Mouse (Mus musculus) CD4-positive, CD25-positive, alpha-beta regulatory T cell, adult 4 months (primary cell): ENCODE measurements at regions not wholly inside any gene's neighbourhood (a gene's known extent, or its start where the extent isn't known, plus 50 kb on each side); places are given as distances from the start of the nearest gene placed in this dataset.

Experiments used
- ATAC-seq: one replicate; pipeline ENCODE4 v1.8.0; 2017

GRCm38 (mm10) chr1:137618231-137618630, 557.3 kb downstream of the Ptprc start:
- no peak for ATAC-seq

- ATAC-seq, result no peak
Observed at GRCm38 (mm10) chr1:137617513-137617912, 558.0 kb downstream of the Ptprc start.

GRCm38 (mm10) chr1:137606716-137607115, 568.8 kb downstream of the Ptprc start:
- ATAC-seq, result no peak

GRCm38 (mm10) chr1:137605890-137606663, 569.4 kb downstream of the Ptprc start:
- ATAC-seq, result no peak

GRCm38 (mm10) chr1:137593732-137594131, 581.8 kb downstream of the Ptprc start:
- no peak for ATAC-seq

GRCm38 (mm10) chr1:137591891-137592290, 583.6 kb downstream of the Ptprc start:
- no peak for ATAC-seq

GRCm38 (mm10) chr1:137591295-137591694, 584.2 kb downstream of the Ptprc start:
- ATAC-seq, result no peak

GRCm38 (mm10) chr1:137588304-137589300, 586.9 kb downstream of the Ptprc start:
- no peak for ATAC-seq

- no peak for ATAC-seq
Observed at GRCm38 (mm10) chr1:137587481-137588228, 587.9 kb downstream of the Ptprc start.

GRCm38 (mm10) chr1:137584696-137585095, 590.8 kb downstream of the Ptprc start:
- ATAC-seq, result no peak

GRCm38 (mm10) chr1:137584104-137584675, 591.3 kb downstream of the Ptprc start:
- ATAC-seq, result no peak

- no peak for ATAC-seq
Observed at GRCm38 (mm10) chr1:137577639-137578038, 597.9 kb downstream of the Ptprc start.

GRCm38 (mm10) chr1:137576174-137576573, 599.3 kb downstream of the Ptprc start:
- no peak for ATAC-seq

- no peak for ATAC-seq
Observed at GRCm38 (mm10) chr1:137575380-137575779, 600.1 kb downstream of the Ptprc start.

- no peak for ATAC-seq
Observed at GRCm38 (mm10) chr1:137571905-137572865, 603.3 kb downstream of the Ptprc start.

GRCm38 (mm10) chr1:137571190-137571904, 604.2 kb downstream of the Ptprc start:
- no peak for ATAC-seq

GRCm38 (mm10) chr1:137567526-137567925, 607.3 kb upstream of the Nr5a2 start:
- ATAC-seq, result no peak

- no peak for ATAC-seq
Observed at GRCm38 (mm10) chr1:137565573-137566048, 605.4 kb upstream of the Nr5a2 start.

GRCm38 (mm10) chr1:137561686-137562085, 601.4 kb upstream of the Nr5a2 start:
- no peak for ATAC-seq
